8 mouse cellular contexts compared by ENCODE assay signal in the genomic region with DNA sequence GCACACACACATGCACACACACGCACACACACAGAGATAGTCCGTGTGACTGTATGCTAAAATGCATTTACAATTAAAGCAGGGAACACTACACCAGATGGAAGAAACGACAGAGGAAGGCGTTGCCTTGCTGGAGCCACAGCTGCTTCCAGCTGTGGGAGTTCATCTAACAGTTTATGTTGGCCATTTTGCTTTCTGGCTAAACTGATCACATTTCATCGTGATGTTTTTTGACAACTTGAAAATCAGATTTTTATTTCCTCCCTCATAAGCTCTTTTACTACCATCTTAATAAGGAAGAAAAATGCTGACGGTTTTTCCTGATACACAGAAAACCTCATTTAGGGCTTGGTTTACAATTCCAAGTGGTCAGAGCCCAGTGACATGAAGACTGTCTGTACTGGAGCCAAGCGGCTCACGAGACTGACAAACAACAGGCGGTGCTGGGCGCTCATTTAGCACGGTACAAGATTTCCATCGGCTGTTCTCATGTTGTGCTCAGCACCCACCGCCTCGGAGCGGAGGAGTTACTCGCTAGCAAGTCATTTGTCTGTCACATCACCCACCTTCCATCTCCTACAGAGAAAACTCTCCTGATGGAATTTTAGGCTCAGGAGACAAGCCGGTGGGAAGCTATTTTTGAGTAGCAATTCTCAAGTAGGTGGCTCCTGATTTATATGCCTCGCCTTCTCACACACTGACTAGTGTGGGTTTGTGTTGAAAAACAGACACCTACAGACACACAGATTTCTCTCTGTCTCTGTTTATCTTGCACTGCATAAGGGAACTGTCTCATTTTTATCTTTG. TPM values are rescaled to one million over a fixed set of nuclear protein-coding genes. Genes with fewer than 3 reads are reported as not detected.
DNase-seq lines count a peak whose midpoint lies in the region; ATAC-seq lines count a peak whose summit lies in the region.

No protein-coding gene starts in this region.

- H3K27ac ChIP-seq in intestine, embryonic 15.5 days = peak overlapping the region; percentile 78
- H3K27ac ChIP-seq in limb, embryonic 10.5 days = peak overlapping the region; percentile 36; the same call in 1 of the 2 replicates

- WGBS in intestine, embryonic 15.5 days = 36% methylated on average over 18 of the region's 18 CpGs
- WGBS in limb, embryonic 10.5 days = 51% methylated on average over 18 of the region's 18 CpGs

- DNase-seq in heart, adult 18-20 months = peak; percentile 73 to 76
- no peak for DNase-seq in heart, adult 8-10 months (ENCODE audit: low spot score)
- DNase-seq in limb, embryonic 10.5 days (ENCODE audit: low spot score) = peak; percentile 39
- DNase-seq in right cerebral cortex, postnatal 25 days = peak; percentile 70
- DNase-seq in natural killer cell, adult 2 months (ENCODE audit: low spot score in 2 of 2) = no peak
- DNase-seq in cerebellum, adult 11 months = no peak

- H3K4me2 ChIP-seq in intestine, embryonic 15.5 days (replicated peaks) = peak overlapping the region; percentile 25; the same call in 1 of the 2 replicates

- H3K4me1 ChIP-seq in intestine, embryonic 15.5 days (replicated peaks) = peaks cover 35% of the 10 kb centered on the region
- H3K4me1 ChIP-seq in limb, embryonic 10.5 days = peaks cover 71% of the 10 kb centered on the region

- peaks cover 13% of the 10 kb centered on the region for H3K36me3 ChIP-seq in intestine, embryonic 15.5 days
- peaks cover 12% of the 10 kb centered on the region for H3K36me3 ChIP-seq in limb, embryonic 10.5 days

- H3K9ac ChIP-seq in intestine, embryonic 15.5 days = no peak overlapping the region

- no peaks in the 10 kb centered on the region for H3K27me3 ChIP-seq in intestine, embryonic 15.5 days (replicated peaks)
- no peaks in the 10 kb centered on the region for H3K27me3 ChIP-seq in limb, embryonic 10.5 days (ENCODE audit: low read depth, poor library complexity, severe bottlenecking)

- peak; percentile 95 for ATAC-seq in frontal cortex, adult (ENCODE audit: low TSS enrichment)
- peak; percentile 73 for ATAC-seq in intestine, embryonic 15.5 days

- H3K9me3 ChIP-seq in intestine, embryonic 15.5 days = no peaks in the 10 kb centered on the region
- H3K9me3 ChIP-seq in limb, embryonic 10.5 days (replicated peaks) = no peaks in the 10 kb centered on the region

- no peak overlapping the region for H3K4me3 ChIP-seq in intestine, embryonic 15.5 days (replicated peaks)
- H3K4me3 ChIP-seq in limb, embryonic 10.5 days = no peak overlapping the region

RNA-seq across cellular contexts. Expression of a gene that starts 17.2 kb away (rescaled TPM):
- 1 to 10 TPM; 4.7 to 5.4 TPM for total RNA-seq in heart, adult 18-20 months (2021)
- 1 to 10 TPM; 5.3 to 7.3 (median 6.0) TPM for total RNA-seq in heart, adult 8-10 months (2022)
- 25.8 and 29.4 TPM in 2 replicates for polyA plus RNA-seq in intestine, embryonic 15.5 days (2015; fragmentation: Nextera tagmentation; extraction: Ambion mirVana)
- 7.2 and 8.7 TPM in 2 replicates for polyA plus RNA-seq in limb, embryonic 10.5 days (2016; fragmentation: Nextera tagmentation; extraction: Ambion mirVana)

Comparison
In these comparisons a context has a peak if more than half of its experiments do, and no peak if none do; other contexts are left out.
1. DNase-seq: peak in heart, adult 18-20 months (2 of 2), limb, embryonic 10.5 days (single experiment) and right cerebral cortex, postnatal 25 days (single experiment); none in heart, adult 8-10 months (single experiment), natural killer cell, adult 2 months (0 of 2) and cerebellum, adult 11 months (single experiment).